Mouse (Mus musculus) thymus, postnatal 14 days (tissue): Measurements from ENCODE around the gene Gm20696.

Source experiments
- DNase-seq: peaks from one replicate; pipeline ENCODE4 v3.0.0; 2021

The Gm20696 gene

DNA sequence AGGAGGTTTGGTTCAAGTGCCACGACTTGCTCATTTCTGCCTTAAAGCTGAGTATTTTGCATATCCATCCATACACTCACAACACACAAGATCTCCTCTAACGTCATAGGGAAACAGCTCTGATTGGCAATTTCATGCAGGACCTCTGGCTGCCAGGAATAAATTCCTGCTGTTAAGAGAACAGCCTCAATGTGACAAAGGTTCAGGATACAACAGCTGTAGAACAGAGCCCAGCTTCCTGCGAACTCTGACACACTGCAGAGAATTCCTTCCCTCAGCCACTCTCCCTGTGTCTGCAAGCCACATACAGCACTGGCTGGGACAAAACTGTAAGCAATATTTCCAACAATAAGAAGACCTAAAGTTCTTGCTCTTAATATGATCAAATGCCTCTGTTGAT lies 351.9 kb downstream of the Gm20696 start:
- DNase-seq: no peak

DNA sequence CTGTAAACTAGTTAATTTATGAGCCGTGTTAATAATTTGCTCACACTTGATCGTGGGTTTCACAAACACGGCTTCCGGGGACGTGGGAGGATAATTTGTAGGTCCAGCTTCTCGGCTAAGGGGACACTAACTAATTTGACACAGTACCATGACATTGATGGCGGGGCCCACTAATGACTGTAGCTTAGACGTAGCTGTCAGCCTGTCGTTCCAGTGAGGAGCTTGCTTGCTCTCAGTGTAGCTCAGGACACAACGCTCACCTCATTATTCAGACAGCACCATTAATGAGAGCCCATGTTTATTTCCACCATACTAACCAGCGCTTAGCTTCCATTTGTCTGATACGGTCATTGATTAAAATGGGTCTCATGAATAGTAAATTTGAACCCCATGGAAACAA lies 356.1 kb downstream of the Gm20696 start:
- no peak for DNase-seq

DNA sequence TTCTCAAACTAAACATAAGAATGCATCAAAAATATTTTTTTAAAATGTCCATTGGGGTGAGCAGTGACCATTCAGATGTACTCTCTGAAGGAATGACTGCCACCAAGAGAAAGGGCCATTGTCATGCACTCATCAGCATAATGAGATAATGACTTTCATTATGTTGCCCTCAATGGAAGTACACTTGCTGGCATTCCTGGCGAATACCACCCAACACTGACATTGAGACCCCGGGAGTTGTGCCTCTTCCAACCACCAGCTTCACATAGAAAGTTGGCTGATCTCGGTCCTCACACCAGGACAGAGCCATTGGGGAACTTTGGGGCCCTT lies 356.5 kb downstream of the Gm20696 start:
- DNase-seq: no peak

DNA sequence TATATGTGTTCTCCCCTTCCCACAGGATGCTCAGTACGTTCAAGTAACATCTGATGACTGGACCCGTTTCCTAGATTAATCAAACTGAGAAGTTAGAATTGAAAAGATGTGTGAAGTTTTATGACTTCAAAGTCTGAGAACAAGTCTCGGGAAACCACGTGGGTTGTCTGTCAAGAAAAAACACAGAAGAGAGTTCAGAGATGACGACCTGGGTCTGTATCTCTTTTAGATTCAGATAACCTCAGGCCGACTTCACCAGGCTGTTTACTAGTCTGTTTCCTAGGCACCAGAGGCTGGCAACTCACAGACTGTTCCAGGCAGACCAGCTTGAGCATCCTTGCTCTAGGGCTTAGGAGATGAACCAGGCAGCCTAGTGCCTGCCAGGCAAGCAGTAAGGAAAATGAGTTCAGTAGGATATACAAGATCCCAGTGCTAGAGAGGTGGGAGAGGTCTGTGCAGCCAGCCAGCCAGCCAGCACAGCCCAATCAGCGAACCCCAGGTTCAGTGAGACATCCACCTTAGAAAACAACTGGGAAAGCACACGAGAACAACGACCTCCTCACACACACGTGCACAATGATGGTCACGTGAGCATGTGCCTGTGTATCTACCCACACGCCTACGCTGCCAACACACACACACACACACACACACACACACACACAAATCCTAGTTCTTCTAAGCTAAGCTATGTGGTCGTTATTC lies 357.0 kb downstream of the Gm20696 start:
- no peak for DNase-seq

DNA sequence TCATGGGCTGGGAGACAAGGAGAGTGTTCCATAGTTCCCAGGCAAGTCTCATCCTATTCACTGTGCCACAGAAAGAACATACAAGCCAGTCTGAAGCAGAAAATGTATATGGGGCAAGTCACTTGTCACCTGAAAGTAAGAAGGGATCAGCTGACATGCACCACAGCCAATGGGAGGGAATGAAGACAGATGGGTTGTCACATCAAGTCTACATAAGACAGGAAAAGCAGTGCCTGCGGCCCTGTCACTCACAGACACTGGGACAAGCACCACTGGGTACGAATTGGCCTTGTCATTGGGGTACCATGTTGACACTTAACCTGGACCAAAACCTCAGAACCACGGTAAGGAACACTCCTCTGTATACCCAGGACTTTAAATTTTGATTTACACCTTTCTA lies 360.8 kb downstream of the Gm20696 start:
- peak; percentile 30 for DNase-seq

DNA sequence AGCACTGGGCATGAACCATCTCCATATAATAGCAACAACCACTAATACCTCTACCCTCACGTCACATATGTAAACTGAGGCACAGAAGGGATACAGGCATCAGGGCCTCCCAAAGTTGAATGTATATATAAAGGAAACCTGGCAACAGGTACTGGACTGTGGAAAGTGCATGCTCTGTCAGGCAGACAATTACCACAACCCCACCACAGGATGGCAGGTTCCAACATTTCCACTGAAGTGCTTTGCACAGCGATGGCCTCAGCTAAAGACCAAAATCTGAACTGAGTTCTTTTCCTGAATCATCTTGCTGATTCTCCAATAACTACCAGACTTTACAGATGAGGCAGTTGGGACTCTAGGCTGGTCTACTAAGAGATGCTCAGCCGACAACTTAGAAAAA lies 361.4 kb downstream of the Gm20696 start:
- DNase-seq: peak; percentile 29

DNA sequence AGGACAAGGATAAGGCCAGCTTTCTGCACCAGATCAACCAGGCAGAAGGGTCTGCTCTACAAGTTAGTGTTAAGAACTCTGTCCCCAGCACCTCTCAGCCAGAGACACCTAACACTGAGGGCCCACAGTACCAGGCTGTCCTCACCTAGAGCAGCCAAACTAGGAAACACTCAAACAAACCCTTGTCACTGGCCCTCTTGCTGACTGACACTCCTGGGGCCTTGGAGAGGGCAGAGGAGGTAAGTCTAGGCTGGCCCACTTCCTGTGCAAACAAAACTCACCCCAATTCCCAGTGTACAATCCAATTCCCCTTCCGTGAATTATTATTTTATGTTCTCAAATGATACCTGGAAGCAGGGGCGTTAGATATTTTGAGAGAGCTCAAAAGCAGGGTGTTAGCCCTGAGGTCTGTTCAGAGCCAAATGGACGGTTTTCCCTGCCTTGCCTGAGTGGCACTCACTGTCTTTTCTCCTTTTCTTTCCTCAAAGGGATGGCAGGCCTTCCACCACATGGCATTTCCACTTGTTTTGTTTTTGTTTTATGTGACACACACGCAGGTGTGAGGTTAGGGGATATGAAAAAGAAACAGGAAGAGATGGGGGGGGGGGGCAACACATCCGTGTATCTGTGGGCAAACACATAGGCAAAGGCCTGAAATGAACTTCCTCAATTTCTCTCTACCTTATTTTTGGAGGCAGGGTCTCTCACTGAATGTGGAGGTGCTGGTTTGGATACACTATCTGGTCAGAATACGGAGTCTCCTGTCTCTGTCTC lies 363.7 kb downstream of the Gm20696 start:
- DNase-seq: peak; percentile 44

DNA sequence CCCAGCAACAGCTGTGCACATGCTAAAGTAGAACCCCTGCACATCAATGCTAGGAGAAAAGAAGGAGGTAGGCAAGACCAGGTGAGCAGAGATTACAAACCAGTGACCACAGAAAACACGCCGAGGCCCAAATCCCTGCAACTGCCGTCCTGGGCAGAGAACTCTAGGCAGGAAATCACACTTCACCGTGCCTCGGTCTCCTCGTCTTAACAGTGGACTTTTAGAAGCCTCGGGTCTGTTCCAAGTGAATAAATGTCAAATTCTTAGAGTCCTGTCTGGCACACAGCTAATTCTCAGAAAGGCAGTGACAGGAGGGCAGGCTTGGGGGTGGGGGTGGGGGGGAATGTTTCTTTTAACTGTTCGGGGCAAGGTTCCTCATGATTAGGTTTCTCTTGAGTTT lies 364.7 kb downstream of the Gm20696 start:
- no peak for DNase-seq

DNA sequence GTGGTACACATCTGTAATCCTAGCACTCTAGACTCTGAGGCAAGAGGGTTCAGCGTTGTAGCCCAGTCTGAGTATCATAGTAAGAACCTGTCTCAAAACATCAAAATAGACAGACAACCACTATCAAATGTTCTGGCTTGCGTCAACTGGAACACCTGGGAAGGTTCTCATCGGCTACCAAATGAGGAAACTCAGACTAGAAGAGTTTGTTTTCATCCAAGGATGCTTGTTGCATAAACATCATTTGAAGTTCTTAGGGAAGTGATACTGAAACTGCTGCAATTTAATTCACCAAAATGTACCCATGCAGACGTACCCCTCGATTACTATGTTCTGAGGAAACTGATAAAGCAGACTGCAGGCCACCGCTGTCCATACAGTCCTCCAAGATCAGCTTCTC lies 366.4 kb downstream of the Gm20696 start:
- DNase-seq: no peak

DNA sequence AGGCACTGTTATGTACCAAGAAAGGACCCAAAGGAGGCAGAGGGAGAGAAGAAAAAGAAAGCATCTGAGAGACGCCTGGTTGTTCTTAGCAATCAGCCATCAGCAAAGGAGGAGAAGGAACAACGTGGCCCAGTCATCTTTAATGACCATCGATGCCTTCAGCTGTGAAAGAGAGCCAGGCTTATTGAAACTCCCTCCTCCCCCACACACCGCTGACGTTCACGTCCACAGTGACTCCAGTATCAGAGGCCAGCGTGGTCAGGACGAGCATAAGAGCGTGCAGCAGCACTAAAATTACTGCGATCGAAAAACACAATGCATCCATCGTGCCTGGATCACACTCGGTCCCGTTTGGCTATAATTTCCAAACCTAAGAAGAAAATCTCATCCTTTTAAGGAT lies 367.4 kb downstream of the Gm20696 start:
- no peak for DNase-seq

DNA sequence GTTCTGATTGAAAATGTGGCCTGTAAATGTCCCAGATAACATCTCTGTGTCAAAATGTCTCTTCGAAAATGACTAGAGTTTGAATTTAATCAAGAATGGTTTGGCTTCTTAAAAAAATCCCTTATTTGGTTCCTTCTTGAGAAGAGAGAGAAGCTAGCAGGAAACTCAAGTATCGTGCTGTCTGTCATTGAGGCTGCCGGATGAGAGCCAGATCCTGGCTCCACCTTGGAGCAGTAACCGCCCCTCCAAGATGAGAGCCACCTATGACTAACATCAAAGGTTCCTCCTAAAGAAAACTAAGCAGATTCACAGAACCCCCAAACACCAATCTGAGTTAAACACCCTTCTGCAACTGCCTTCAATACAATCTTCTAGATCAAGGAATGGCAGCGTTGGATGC lies 369.1 kb downstream of the Gm20696 start:
- DNase-seq: no peak

DNA sequence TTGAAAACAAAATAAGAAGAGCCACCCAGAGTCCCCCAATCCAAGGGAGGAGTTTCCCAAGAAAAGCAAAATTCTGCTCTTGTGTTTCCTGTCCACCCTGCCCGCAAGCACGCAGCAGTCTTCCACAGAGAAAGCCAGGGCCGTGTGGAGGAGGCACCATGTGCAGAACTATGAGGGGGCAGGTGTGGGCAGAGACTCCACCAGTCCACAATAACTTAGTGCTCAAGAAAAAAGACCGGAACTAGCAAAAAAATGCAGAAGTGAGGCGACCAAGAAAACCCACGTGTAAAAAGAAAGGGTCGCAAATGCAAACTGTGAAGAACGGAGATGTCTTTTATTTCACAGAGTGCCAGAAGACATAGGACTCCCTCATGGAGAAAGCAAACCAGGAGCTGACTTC lies 371.1 kb downstream of the Gm20696 start:
- no peak for DNase-seq

DNA sequence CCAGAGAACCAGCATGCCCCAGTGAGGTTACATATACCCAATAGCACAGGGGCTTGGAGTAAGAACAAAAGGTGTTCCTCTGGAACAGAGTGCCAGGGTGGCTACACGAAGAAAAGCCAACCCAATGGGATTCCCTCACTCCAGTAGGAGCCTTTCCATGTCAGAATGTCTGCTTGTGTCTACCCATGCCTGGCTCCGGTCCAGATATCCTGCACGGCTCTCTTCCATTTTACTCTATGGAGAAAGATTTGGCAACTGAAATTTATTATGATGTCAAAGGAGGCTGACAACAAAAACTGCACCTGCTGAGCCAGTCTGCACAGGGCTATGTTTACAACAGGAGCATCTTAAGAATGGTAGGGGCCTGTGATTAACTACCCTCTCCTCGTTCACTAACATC lies 377.4 kb downstream of the Gm20696 start:
- DNase-seq: no peak

DNA sequence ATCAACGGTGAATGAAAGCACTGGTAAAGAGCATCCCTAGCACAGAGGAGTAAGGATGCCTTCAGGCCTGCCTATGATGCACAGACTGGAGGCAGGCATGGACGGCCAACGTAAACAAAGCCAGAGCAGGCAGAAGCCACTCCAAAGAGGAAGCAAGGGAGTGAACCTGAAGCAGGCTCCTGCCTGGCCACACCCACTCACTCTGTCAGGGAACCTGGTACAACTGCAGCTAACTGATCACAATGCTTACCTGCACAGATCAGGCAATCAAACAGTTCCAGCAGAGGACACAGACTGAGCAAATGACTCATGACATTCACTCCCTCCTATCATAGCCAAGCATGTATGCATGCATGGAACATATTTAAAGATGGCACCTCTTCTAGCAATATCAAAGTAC lies 381.6 kb downstream of the Gm20696 start:
- peak; percentile 24 for DNase-seq

DNA sequence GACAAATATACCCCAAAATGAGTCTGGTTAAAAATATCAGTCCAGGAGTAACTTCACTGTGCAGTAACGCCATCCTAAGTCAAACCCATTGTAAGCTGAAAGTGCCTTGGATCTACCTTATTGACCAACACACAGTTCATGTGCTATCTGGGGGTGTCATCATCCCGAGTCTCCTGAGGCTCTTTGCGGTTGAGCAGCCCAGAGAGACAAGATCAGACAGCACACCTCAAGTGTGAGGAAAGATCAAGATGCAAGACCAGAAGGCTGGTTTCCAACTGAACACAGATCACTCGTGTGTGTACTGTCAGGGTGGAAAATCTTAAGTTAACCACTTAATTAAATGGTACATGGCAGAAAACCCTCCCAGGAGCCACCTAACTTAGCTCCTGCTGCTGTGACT lies 382.6 kb downstream of the Gm20696 start:
- DNase-seq: no peak

DNA sequence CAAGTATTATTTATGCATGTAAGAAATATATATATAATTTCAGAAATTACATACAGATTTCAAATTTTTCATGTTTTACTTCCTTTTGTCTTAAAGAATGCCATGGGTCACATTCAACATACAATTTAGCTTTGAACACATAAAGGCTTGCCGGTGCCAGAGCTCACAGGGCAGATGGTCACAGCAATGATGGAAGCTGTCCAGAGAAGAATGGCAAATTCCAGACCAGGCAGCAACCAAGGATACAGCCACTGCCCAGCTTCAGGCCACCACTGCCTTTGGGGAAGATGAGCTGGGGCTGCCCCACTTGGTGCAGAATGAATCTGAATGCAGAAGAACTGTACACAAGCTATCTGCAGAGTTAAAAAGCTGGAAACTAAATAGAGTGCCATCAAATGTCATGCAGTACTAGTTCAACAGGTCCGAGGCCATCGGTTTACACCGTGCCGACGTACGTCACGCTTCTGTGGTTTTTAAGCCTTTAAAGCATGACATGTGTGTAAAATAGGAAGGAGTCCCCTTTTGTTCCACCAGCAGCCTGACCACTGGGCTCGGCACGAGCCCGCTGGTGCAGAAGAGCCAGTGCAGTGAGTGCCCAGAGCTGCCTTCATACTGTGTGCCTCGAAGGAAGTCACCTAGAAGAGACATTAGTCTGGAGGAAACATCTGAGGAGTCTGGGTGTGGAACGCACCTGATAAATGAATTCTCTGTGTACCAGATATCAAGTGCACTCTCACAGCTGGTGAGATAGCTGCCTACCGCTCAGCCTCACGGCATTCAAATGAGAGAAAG lies 383.5 kb downstream of the Gm20696 start:
- DNase-seq: peak; percentile 54

DNA sequence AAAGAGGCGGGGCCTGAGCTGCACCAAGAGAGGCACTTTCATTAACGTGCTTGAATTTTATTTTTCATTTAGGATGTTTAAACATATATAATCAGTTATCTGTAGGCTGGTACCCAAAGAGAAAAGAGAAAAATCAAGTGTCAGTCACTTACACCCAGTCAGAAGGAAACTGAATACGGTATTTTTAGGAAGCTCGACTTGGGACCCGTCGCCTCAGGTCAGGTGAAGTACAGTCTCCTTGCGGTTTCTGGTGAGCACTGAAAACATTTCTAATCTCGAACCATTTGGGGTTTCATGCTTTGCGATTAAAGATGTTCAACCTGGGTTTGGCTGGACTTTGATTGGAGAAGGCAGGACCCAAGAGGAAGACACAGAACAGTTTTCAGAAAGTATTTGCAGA lies 385.2 kb downstream of the Gm20696 start:
- no peak for DNase-seq

DNA sequence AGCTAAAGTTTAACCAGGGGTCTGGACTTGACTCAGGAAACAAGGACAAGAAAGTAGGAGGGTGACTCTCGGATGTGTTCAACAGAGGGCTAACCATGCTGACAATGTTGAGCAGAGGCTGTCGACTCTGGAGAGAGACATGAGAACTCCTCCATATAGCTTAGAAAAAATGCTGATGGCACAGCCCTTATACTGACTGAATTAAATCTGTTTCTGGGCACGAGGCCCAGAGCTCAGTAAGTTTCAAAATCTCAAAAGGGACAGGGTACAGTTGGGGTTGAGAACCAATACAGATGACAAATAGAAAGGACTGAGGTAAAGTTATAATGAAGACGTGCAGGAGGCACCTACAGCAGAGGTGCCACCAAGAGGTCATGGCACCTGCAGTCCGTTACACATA lies 386.0 kb downstream of the Gm20696 start:
- no peak for DNase-seq

DNA sequence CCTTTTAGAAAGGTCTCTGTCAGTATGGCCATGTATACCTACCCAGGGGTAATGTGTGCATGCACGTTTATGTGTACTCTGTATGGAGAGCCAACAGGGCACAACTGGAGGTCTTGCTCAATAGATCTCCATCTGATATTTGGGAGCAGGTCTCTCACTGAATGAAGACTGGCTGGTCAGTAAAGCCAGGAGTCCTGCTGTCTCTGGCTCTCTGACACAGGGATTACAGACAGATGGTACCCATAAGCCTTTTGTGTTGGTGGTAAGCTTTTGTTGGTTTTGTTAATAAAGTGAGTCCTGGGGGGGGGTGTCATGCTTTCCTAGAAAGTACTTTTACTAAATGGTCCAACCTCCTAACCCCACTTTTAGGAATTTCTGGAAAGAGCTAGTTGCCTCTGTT lies 389.3 kb downstream of the Gm20696 start:
- DNase-seq: no peak

DNA sequence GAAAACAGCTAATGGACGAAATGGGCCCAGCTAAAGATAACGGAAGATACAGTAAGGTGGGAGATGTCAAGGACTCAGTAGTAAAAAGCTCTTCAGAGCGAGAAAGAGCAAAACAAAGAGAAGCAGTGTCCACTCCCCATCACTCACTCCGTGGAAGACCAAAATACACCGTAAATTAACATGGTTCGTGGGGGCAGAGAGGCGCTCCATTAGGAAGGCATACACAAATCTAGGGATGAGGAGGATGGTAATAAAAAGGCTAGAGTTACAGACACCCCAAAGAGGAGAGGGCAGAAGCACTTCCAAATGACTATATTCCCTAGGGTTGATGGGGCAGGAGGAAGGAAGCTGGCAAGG lies 390.3 kb downstream of the Gm20696 start:
- no peak for DNase-seq

DNA sequence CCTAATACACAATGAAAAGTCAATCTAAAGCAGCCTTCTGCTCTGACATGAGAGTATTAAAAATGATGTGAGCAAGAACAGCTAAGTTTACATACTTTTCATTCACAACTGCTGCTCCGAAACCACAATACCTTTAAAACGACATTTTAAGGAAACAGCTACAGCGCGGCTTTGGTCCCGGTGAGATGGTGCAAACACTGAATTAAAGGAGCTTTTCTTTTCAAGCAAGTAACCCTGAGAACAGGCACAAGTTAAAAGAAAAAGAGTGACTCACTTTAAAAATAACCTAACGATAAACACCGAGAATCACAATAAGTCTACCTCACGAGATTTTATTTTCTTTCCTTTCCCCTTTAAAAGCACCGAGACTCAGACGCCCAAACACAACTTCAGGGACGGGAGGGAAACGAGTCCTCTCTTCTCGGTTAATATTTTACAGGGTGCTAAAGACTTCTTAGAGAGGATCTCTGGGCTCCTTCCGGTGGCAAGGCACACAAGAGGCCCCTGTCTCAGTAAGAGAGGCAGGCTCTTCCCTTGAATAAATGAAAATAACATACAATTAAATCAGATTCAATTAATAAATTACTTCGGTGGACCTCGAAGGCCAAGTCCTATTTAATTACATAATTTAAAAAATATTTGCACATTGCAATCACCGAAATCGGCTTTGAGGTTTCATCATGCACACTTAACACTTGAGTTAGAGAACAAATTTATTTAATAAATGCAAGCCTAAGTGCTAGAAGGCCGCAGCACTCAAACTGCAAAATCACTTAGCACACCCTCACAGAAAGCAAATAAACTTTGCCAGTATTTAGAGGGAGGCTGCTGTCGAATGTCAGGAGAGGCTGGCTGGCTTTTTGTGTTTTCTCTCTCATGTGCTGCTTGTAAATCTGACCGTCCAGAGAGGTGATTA lies 391.0 kb downstream of the Gm20696 start:
- DNase-seq: peak; percentile 44

DNA sequence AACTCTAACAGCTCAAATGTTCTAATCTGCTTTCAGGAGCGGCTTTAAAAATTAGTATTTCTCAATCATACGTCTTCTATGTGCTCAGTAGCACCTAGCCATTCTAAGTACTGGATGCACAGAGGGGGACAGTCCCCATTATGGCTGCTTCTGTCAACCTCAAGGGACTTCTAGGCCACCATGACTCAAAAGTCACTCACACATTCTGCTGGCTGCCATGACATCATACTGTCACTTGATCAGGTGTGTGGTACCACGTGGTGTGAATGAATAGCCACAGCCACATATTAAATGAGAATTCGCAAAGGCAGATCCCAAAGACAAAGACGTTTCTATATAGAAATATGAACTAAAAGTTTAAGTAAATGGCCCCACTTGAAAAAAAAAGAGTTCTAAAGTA lies 391.9 kb downstream of the Gm20696 start:
- DNase-seq: no peak

DNA sequence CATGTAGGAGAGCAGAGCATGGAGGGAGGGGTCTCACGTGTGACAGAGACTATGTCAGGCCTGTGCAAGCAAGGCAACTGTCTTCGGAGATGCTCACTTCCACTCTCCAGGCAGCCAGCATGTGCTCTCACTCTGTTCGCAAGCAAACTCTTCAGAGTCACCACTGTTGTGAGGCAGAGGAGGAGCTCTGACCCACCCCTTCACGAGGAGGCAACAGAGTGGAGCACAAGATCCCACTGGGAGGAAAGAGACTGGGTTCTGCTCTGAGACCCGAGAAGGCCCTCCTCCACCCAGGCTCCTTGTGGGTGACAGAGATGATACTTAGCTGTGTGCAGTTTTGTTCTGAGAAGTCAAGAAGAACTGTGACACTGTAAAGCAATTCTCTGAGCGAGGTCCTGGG lies 392.4 kb downstream of the Gm20696 start:
- no peak for DNase-seq
